Mouse (Mus musculus) ES-Bruce4 (cell line): ENCODE results near the gene Parg. TPM values are rescaled to one million over a fixed set of nuclear protein-coding genes. Genes with fewer than 3 reads are reported as not detected.

Experiments used
- H3K27ac ChIP-seq: 2 replicates; pipeline ENCODE4 v1.5.1; 2012; ENCODE audit warnings: low read length, inconsistent platforms; ENCODE audit not compliant: insufficient read depth
- H3K27me3 ChIP-seq: 2 replicates; pipeline ENCODE4 v1.6.1; 2012; ENCODE audit warnings: mild to moderate bottlenecking, low read length, inconsistent platforms; ENCODE audit not compliant: control insufficient read depth, poor library complexity, insufficient read depth, severe bottlenecking
- H3K36me3 ChIP-seq: 2 replicates; pipeline ENCODE4 v1.6.1; 2012; ENCODE audit warnings: inconsistent platforms, mild to moderate bottlenecking, low read length, moderate library complexity; ENCODE audit not compliant: control insufficient read depth, poor library complexity, insufficient read depth, severe bottlenecking
- H3K4me1 ChIP-seq: one replicate; pipeline ENCODE4 v1.8.1; 2011; ENCODE audit warnings: low read length; ENCODE audit not compliant: control insufficient read depth, insufficient read depth
- H3K4me3 ChIP-seq: 2 replicates; pipeline ENCODE4 v1.5.1; 2011; ENCODE audit warnings: low read depth, mild to moderate bottlenecking, low read length
- H3K9ac ChIP-seq: 2 replicates; pipeline ENCODE4 v1.6.1; 2012; ENCODE audit warnings: low read depth, mild to moderate bottlenecking, inconsistent platforms; ENCODE audit not compliant: poor library complexity, severe bottlenecking
- H3K9me3 ChIP-seq: replicated peaks from 2 replicates; pipeline ENCODE4 v1.6.1; 2012; ENCODE audit warnings: mild to moderate bottlenecking, low read length, inconsistent platforms; ENCODE audit not compliant: control insufficient read depth, poor library complexity, insufficient read depth, severe bottlenecking
- CTCF ChIP-seq: IDR thresholded peaks from one replicate; pipeline ENCODE4 v1.8.1; 2011; ENCODE audit warnings: low read depth, low read length
- EP300 ChIP-seq: IDR thresholded peaks from 2 replicates; pipeline ENCODE4 v1.6.1; 2011; ENCODE audit warnings: low read depth, low read length; ENCODE audit not compliant: insufficient read depth
- POLR2A ChIP-seq: IDR thresholded peaks from one replicate; pipeline ENCODE4 v1.8.1; 2011; ENCODE audit warnings: low read length; ENCODE audit not compliant: insufficient read depth
- polyA plus RNA-seq: library from polyadenylated mRNA; stranded (reverse); fragments of >200 nt; gene quantifications from 2 replicates; pipeline ENCODE4 v1.2.4, GENCODE M21; 2011; ENCODE audit warnings: low read depth; ENCODE audit not compliant: missing spikeins, insufficient read depth, insufficient read length

Gene Parg
- polyA plus RNA-seq, 1 experiment, result 73.1 TPM

- Histone ChIP-seq H3K36me3 (peaks cover 7% of the 10 kb centered on the region; the same call in 1 of the 2 replicates), H3K4me1 (no peaks in the 10 kb centered on the region), H3K27me3 (no peaks in the 10 kb centered on the region), H3K9me3 (no peaks in the 10 kb centered on the region), H3K9ac (no peak overlapping the region), H3K27ac (no peak overlapping the region), H3K4me3 (no peak overlapping the region)
- no peak for TF ChIP-seq POLR2A
Measured at GRCm38 (mm10) chr14:32228996-32229395, 27.2 kb downstream of the Parg start.

- H3K27me3 ChIP-seq, result no peaks in the 10 kb centered on the region
- H3K4me1 ChIP-seq, result no peaks in the 10 kb centered on the region
- no peaks in the 10 kb centered on the region for H3K9me3 ChIP-seq
- H3K9ac ChIP-seq, result no peak overlapping the region
- H3K27ac ChIP-seq, result no peak overlapping the region
- no peak overlapping the region for H3K4me3 ChIP-seq
- TF ChIP-seq CTCF (no peak), EP300 (no peak), POLR2A (no peak)
- H3K36me3 ChIP-seq, result peaks cover 5% of the 10 kb centered on the region
Measured at GRCm38 (mm10) chr14:32242401-32242800, 40.7 kb downstream of the Parg start.

- no peak overlapping the region for H3K27ac ChIP-seq
- H3K36me3 ChIP-seq, result peaks cover under 1% of the 10 kb centered on the region; the same call in 1 of the 2 replicates
- H3K9me3 ChIP-seq, result no peaks in the 10 kb centered on the region
- H3K4me3 ChIP-seq, result no peak overlapping the region
- H3K27me3 ChIP-seq, result no peaks in the 10 kb centered on the region
- no peaks in the 10 kb centered on the region for H3K4me1 ChIP-seq
- TF ChIP-seq CTCF (no peak), EP300 (no peak), POLR2A (no peak)
- H3K9ac ChIP-seq, result no peak overlapping the region
Measured at GRCm38 (mm10) chr14:32246019-32246418, 44.3 kb downstream of the Parg start.

- Histone ChIP-seq H3K27ac (no peak overlapping the region), H3K4me3 (no peak overlapping the region), H3K9ac (no peak overlapping the region), H3K27me3 (no peaks in the 10 kb centered on the region), H3K9me3 (no peaks in the 10 kb centered on the region), H3K4me1 (no peaks in the 10 kb centered on the region), H3K36me3 (0 out of 2 replicates have a peak, but pooled peaks cover 4% of the 10 kb centered on the region)
- TF ChIP-seq CTCF, result no peak
- TF ChIP-seq EP300, result no peak
- no peak for TF ChIP-seq POLR2A
Measured at GRCm38 (mm10) chr14:32249616-32250015, 47.9 kb downstream of the Parg start.

- H3K4me3 ChIP-seq, result no peak overlapping the region
- no peaks in the 10 kb centered on the region for H3K9me3 ChIP-seq
- H3K36me3 ChIP-seq, result peaks cover 13% of the 10 kb centered on the region
- no peaks in the 10 kb centered on the region for H3K27me3 ChIP-seq
- no peak overlapping the region for H3K9ac ChIP-seq
- no peak overlapping the region for H3K27ac ChIP-seq
- no peak for TF ChIP-seq POLR2A
- no peak for TF ChIP-seq EP300
- no peak for TF ChIP-seq CTCF
- no peaks in the 10 kb centered on the region for H3K4me1 ChIP-seq
Measured at GRCm38 (mm10) chr14:32260830-32261229, 59.1 kb downstream of the Parg start.

GRCm38 (mm10) chr14:32261741-32262140 lies 60.0 kb downstream of the Parg start:
- peaks cover 13% of the 10 kb centered on the region for H3K36me3 ChIP-seq

More at GRCm38 (mm10) chr14:32261741-32262140, 60.0 kb downstream of the Parg start:
- H3K9me3 ChIP-seq, result no peaks in the 10 kb centered on the region
- no peak overlapping the region for H3K9ac ChIP-seq
- no peaks in the 10 kb centered on the region for H3K27me3 ChIP-seq
- H3K4me3 ChIP-seq, result no peak overlapping the region
- TF ChIP-seq CTCF, result no peak
- TF ChIP-seq EP300, result no peak
- no peak for TF ChIP-seq POLR2A
- H3K4me1 ChIP-seq, result no peaks in the 10 kb centered on the region
- no peak overlapping the region for H3K27ac ChIP-seq
